Mouse (Mus musculus) E14TG2a.4 (cell line): ENCODE data around the gene Btnl1.

ENCODE experiments used
- CTCF ChIP-seq: conservative IDR thresholded peaks from 2 replicates; pipeline ENCODE4 v1.5.1; 2014; ENCODE audit warnings: low read length
- NANOG ChIP-seq: IDR thresholded peaks from 2 replicates; pipeline ENCODE4 v1.6.1; 2014; ENCODE audit warnings: borderline replicate concordance, low read length, mixed read lengths
- POU5F1 ChIP-seq: IDR thresholded peaks from 2 replicates; pipeline ENCODE4 v1.6.1; 2014; ENCODE audit warnings: low read length, borderline replicate concordance

- TF ChIP-seq CTCF (no peak), POU5F1 (no peak), NANOG (no peak)
Measured at GRCm38 (mm10) chr17:34392321-34392720, 15.4 kb downstream of the Btnl1 start.
